7 mouse cellular contexts compared by ENCODE assay signal in the genomic region with DNA sequence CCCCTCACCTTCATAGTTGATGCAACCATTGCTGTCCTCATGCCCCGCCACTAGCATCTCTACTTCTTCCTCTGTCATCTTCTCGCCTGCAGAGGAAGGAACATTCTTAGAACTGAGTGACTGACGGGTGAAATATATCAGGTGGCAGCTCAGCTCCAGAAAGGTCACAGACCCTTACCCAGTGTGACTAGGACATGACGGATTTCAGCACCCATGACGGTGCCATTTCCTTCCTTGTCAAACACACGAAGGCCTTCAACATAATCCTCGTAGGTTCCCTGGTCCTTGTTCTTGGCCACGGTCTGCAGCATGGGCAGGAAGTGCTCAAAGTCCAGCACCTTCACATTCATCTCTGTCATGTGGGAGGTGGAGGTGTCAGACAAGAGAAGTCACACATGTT. TPM values are rescaled to one million over a fixed set of nuclear protein-coding genes. Genes with fewer than 3 reads are reported as not detected.
DNase-seq lines count a peak whose midpoint lies in the region; ATAC-seq lines count a peak whose summit lies in the region.
"Not testable (repeated sequence)": the region's sequence is repeated elsewhere in the genome, so short reads cannot be mapped to it uniquely, and the experiment has no call there.

No protein-coding gene starts in this region.

- 88% methylated on average over 6 of the region's 8 CpGs for WGBS in forebrain, embryonic 11.5 days
- 22% methylated on average over 6 of the region's 8 CpGs for WGBS in heart, embryonic 14.5 days
- 34% methylated on average over 8 of the region's 8 CpGs for WGBS in intestine, embryonic 15.5 days
- 70% methylated on average over 8 of the region's 8 CpGs for WGBS in limb, embryonic 12.5 days
- WGBS in lung, embryonic 15.5 days = 35% methylated on average over 8 of the region's 8 CpGs

- H3K27ac ChIP-seq in brown adipose tissue, adult 24 weeks (replicated peaks; ENCODE audit: low read depth, low read length) = peak overlapping the region; percentile 99
- 0 out of 2 replicates have a peak overlapping the region, but pooled peaks have one; percentile 25 for H3K27ac ChIP-seq in forebrain, embryonic 11.5 days (ENCODE audit: low read depth, low read length)
- H3K27ac ChIP-seq in heart, embryonic 14.5 days (replicated peaks in 1 of 2; ENCODE audit: control insufficient read depth in 1 of 2, insufficient read depth in 1 of 2, low read depth in 2 of 2, low read length in 2 of 2) = peak overlapping the region; percentile 98
- peak overlapping the region; percentile 99 for H3K27ac ChIP-seq in intestine, embryonic 15.5 days
- H3K27ac ChIP-seq in limb, embryonic 12.5 days = peak overlapping the region; percentile 96; the same call in 1 of the 2 replicates
- H3K27ac ChIP-seq in lung, embryonic 15.5 days = peak overlapping the region; percentile 99

- peak; percentile 47 for DNase-seq in forebrain, embryonic 11.5 days (ENCODE audit: low spot score)
- peak; percentile 49 for DNase-seq in naive thymus-derived CD4-positive, alpha-beta T cell, adult 2 months (ENCODE audit: low read depth)

- ATAC-seq in forebrain, embryonic 11.5 days (replicated peaks; ENCODE audit: low FRiP score); heart, embryonic 14.5 days (ENCODE audit: insufficient number of reproducible peaks, insufficient read depth, low FRiP score, low read depth); intestine, embryonic 15.5 days; limb, embryonic 12.5 days (ENCODE audit: insufficient number of reproducible peaks, insufficient read depth, low FRiP score, low TSS enrichment, low read depth); lung, embryonic 15.5 days (ENCODE audit: borderline replicate concordance, extremely low read depth, low FRiP score, low TSS enrichment): not testable (repeated sequence)

- H3K4me2 ChIP-seq in forebrain, embryonic 11.5 days (ENCODE audit: low read depth, low read length, severe bottlenecking) = peak overlapping the region; percentile 86; the same call in 1 of the 2 replicates
- peak overlapping the region; percentile 83 for H3K4me2 ChIP-seq in heart, embryonic 14.5 days (ENCODE audit: low read length)
- H3K4me2 ChIP-seq in intestine, embryonic 15.5 days (replicated peaks) = peak overlapping the region; percentile 72
- H3K4me2 ChIP-seq in limb, embryonic 12.5 days = peak overlapping the region; percentile 84
- peak overlapping the region; percentile 77 for H3K4me2 ChIP-seq in lung, embryonic 15.5 days

- H3K36me3 ChIP-seq in forebrain, embryonic 11.5 days (ENCODE audit: control insufficient read depth, insufficient read depth, low read length) = peaks cover 15% of the 10 kb centered on the region
- peaks cover 52% of the 10 kb centered on the region for H3K36me3 ChIP-seq in heart, embryonic 14.5 days (ENCODE audit: control insufficient read depth, insufficient read depth, low read length)
- peaks cover 25% of the 10 kb centered on the region for H3K36me3 ChIP-seq in intestine, embryonic 15.5 days
- peaks cover 50% of the 10 kb centered on the region for H3K36me3 ChIP-seq in limb, embryonic 12.5 days
- H3K36me3 ChIP-seq in lung, embryonic 15.5 days = peaks cover 43% of the 10 kb centered on the region

- not testable (repeated sequence) for H3K4me1 ChIP-seq in brown adipose tissue, adult 24 weeks (ENCODE audit: control insufficient read depth, insufficient read depth, insufficient read length, low read length); forebrain, embryonic 11.5 days (replicated peaks; ENCODE audit: control insufficient read depth, insufficient read depth, low read length)
- peaks cover 37 to 52% of the 10 kb centered on the region in 2 experiments for H3K4me1 ChIP-seq in heart, embryonic 14.5 days (ENCODE audit: control insufficient read depth in 2 of 2, insufficient read depth in 2 of 2, low read length in 2 of 2)
- peaks cover 24% of the 10 kb centered on the region for H3K4me1 ChIP-seq in intestine, embryonic 15.5 days (replicated peaks)
- H3K4me1 ChIP-seq in limb, embryonic 12.5 days (replicated peaks) = peaks cover 29% of the 10 kb centered on the region
- H3K4me1 ChIP-seq in lung, embryonic 15.5 days = peaks cover 32% of the 10 kb centered on the region

- not testable (repeated sequence) for H3K9me3 ChIP-seq in forebrain, embryonic 11.5 days (ENCODE audit: control insufficient read depth, low read length); heart, embryonic 14.5 days (ENCODE audit: control insufficient read depth, low read length); intestine, embryonic 15.5 days; limb, embryonic 12.5 days; lung, embryonic 15.5 days

- H3K27me3 ChIP-seq in forebrain, embryonic 11.5 days (ENCODE audit: control insufficient read depth, insufficient read depth, low read length); heart, embryonic 14.5 days (ENCODE audit: control insufficient read depth, insufficient read depth, low read length); intestine, embryonic 15.5 days (replicated peaks); limb, embryonic 12.5 days; lung, embryonic 15.5 days: not testable (repeated sequence)

- not testable (repeated sequence) for H3K9ac ChIP-seq in forebrain, embryonic 11.5 days (ENCODE audit: low read length)
- peak overlapping the region; percentile 97 for H3K9ac ChIP-seq in heart, embryonic 14.5 days (ENCODE audit: low read length)
- peak overlapping the region; percentile 90 for H3K9ac ChIP-seq in intestine, embryonic 15.5 days
- peak overlapping the region; percentile 82; the same call in 1 of the 2 replicates for H3K9ac ChIP-seq in limb, embryonic 12.5 days (replicated peaks)
- H3K9ac ChIP-seq in lung, embryonic 15.5 days = peak overlapping the region; percentile 84

- H3K4me3 ChIP-seq in brown adipose tissue, adult 24 weeks (ENCODE audit: insufficient read depth, low read depth, low read length) = peak overlapping the region; percentile 88
- H3K4me3 ChIP-seq in forebrain, embryonic 11.5 days (ENCODE audit: low read depth, low read length) = peak overlapping the region; percentile 78
- H3K4me3 ChIP-seq in heart, embryonic 14.5 days (ENCODE audit: control insufficient read depth in 1 of 2, insufficient read depth in 1 of 2, low read depth in 1 of 2, low read length in 2 of 2) = peak overlapping the region; percentile 84 to 97
- peak overlapping the region; percentile 79 for H3K4me3 ChIP-seq in intestine, embryonic 15.5 days (replicated peaks)
- H3K4me3 ChIP-seq in limb, embryonic 12.5 days (replicated peaks) = peak overlapping the region; percentile 78
- H3K4me3 ChIP-seq in lung, embryonic 15.5 days = peak overlapping the region; percentile 83

RNA-seq across cellular contexts. Expression of a gene that starts 1.9 kb away (rescaled TPM):
- 1,414 and 1,508 TPM in 2 replicates for polyA plus RNA-seq in brown adipose tissue, adult 24 weeks (2012; ENCODE audit: insufficient read depth, insufficient read length, missing spikeins)
- polyA plus RNA-seq in forebrain, embryonic 11.5 days (2014; fragmentation: Nextera tagmentation; extraction: Ambion mirVana) = 620 and 659 TPM in 2 replicates
- polyA plus RNA-seq in heart, embryonic 14.5 days (2014; fragmentation: Nextera tagmentation; extraction: Ambion mirVana) = 1,060 and 1,246 TPM in 2 replicates
- polyA plus RNA-seq in intestine, embryonic 15.5 days (2015; fragmentation: Nextera tagmentation; extraction: Ambion mirVana) = 1,676 and 1,825 TPM in 2 replicates
- 827 and 868 TPM in 2 replicates for polyA plus RNA-seq in limb, embryonic 12.5 days (2016; fragmentation: Nextera tagmentation; extraction: Ambion mirVana)
- polyA plus RNA-seq in lung, embryonic 15.5 days (2015; fragmentation: Nextera tagmentation; extraction: Ambion mirVana) = 1,477 and 1,532 TPM in 2 replicates

RNA-seq across cellular contexts. Expression of a gene that starts 6.4 kb away (rescaled TPM):
- 13.5 and 24.5 TPM in 2 replicates for polyA plus RNA-seq in brown adipose tissue, adult 24 weeks (2012; ENCODE audit: insufficient read depth, insufficient read length, missing spikeins)
- 3.0 and 3.4 TPM in 2 replicates for polyA plus RNA-seq in forebrain, embryonic 11.5 days (2014; fragmentation: Nextera tagmentation; extraction: Ambion mirVana)
- 5.0 and 5.5 TPM in 2 replicates for polyA plus RNA-seq in heart, embryonic 14.5 days (2014; fragmentation: Nextera tagmentation; extraction: Ambion mirVana)
- 2.4 and 2.7 TPM in 2 replicates for polyA plus RNA-seq in intestine, embryonic 15.5 days (2015; fragmentation: Nextera tagmentation; extraction: Ambion mirVana)
- polyA plus RNA-seq in limb, embryonic 12.5 days (2016; fragmentation: Nextera tagmentation; extraction: Ambion mirVana) = 3.2 and 3.4 TPM in 2 replicates
- 2.9 and 4.3 TPM in 2 replicates for polyA plus RNA-seq in lung, embryonic 15.5 days (2015; fragmentation: Nextera tagmentation; extraction: Ambion mirVana)

RNA-seq across cellular contexts. Expression of a gene that starts 33.0 kb away (rescaled TPM):
- polyA plus RNA-seq in brown adipose tissue, adult 24 weeks (2012; ENCODE audit: insufficient read depth, insufficient read length, missing spikeins) = 63.7 and 94.7 TPM in 2 replicates
- polyA plus RNA-seq in forebrain, embryonic 11.5 days (2014; fragmentation: Nextera tagmentation; extraction: Ambion mirVana) = 139 and 144 TPM in 2 replicates
- polyA plus RNA-seq in heart, embryonic 14.5 days (2014; fragmentation: Nextera tagmentation; extraction: Ambion mirVana) = 62.4 and 63.7 TPM in 2 replicates
- polyA plus RNA-seq in intestine, embryonic 15.5 days (2015; fragmentation: Nextera tagmentation; extraction: Ambion mirVana) = 62.5 TPM in 2 replicates
- 105 and 120 TPM in 2 replicates for polyA plus RNA-seq in limb, embryonic 12.5 days (2016; fragmentation: Nextera tagmentation; extraction: Ambion mirVana)
- 70.2 and 74.7 TPM in 2 replicates for polyA plus RNA-seq in lung, embryonic 15.5 days (2015; fragmentation: Nextera tagmentation; extraction: Ambion mirVana)

RNA-seq across cellular contexts. Expression of a gene that starts 33.6 kb away (rescaled TPM):
- polyA plus RNA-seq in brown adipose tissue, adult 24 weeks (2012; ENCODE audit: insufficient read depth, insufficient read length, missing spikeins) = 31.6 and 35.5 TPM in 2 replicates
- polyA plus RNA-seq in forebrain, embryonic 11.5 days (2014; fragmentation: Nextera tagmentation; extraction: Ambion mirVana) = 15.2 and 18.1 TPM in 2 replicates
- 17.3 and 17.8 TPM in 2 replicates for polyA plus RNA-seq in heart, embryonic 14.5 days (2014; fragmentation: Nextera tagmentation; extraction: Ambion mirVana)
- 28.4 and 29.3 TPM in 2 replicates for polyA plus RNA-seq in intestine, embryonic 15.5 days (2015; fragmentation: Nextera tagmentation; extraction: Ambion mirVana)
- 18.5 and 19.9 TPM in 2 replicates for polyA plus RNA-seq in limb, embryonic 12.5 days (2016; fragmentation: Nextera tagmentation; extraction: Ambion mirVana)
- polyA plus RNA-seq in lung, embryonic 15.5 days (2015; fragmentation: Nextera tagmentation; extraction: Ambion mirVana) = 28.8 and 31.5 TPM in 2 replicates

RNA-seq across cellular contexts. Expression of a gene that starts 55.5 kb away (rescaled TPM):
- polyA plus RNA-seq in brown adipose tissue, adult 24 weeks (2012; ENCODE audit: insufficient read depth, insufficient read length, missing spikeins) = 4.7 TPM in 2 replicates
- 16.3 and 17.5 TPM in 2 replicates for polyA plus RNA-seq in forebrain, embryonic 11.5 days (2014; fragmentation: Nextera tagmentation; extraction: Ambion mirVana)
- 7.3 and 8.2 TPM in 2 replicates for polyA plus RNA-seq in heart, embryonic 14.5 days (2014; fragmentation: Nextera tagmentation; extraction: Ambion mirVana)
- 14.5 and 15.2 TPM in 2 replicates for polyA plus RNA-seq in intestine, embryonic 15.5 days (2015; fragmentation: Nextera tagmentation; extraction: Ambion mirVana)
- polyA plus RNA-seq in limb, embryonic 12.5 days (2016; fragmentation: Nextera tagmentation; extraction: Ambion mirVana) = 18.1 and 21.4 TPM in 2 replicates
- 14.6 and 14.9 TPM in 2 replicates for polyA plus RNA-seq in lung, embryonic 15.5 days (2015; fragmentation: Nextera tagmentation; extraction: Ambion mirVana)

Comparison
In these comparisons a context has a peak if more than half of its experiments do, and no peak if none do; other contexts are left out.
1. H3K27ac ChIP-seq: peak in every context shown above with its lines; median percentile 99 in brown adipose tissue, adult 24 weeks; 99 in intestine, embryonic 15.5 days; 99 in lung, embryonic 15.5 days; 98 in heart, embryonic 14.5 days; 96 in limb, embryonic 12.5 days; 25 in forebrain, embryonic 11.5 days.